Mouse (Mus musculus): ENCODE results near the gene C1rl. TPM values are rescaled to one million over a fixed set of nuclear protein-coding genes. Genes with fewer than 3 reads are reported as not detected.

Gene C1rl
- polyA plus RNA-seq, 1 experiment from 2014 or later, result 0.42 TPM

GRCm38 (mm10) chr6:124451995-124452394 lies 40.9 kb upstream of the C1rl start:
- H3K36me3 ChIP-seq (ENCODE audit: control insufficient read depth, insufficient read depth), result no peaks in the 10 kb centered on the region
- H3K27ac ChIP-seq (ENCODE audit: low read length), result no peak overlapping the region
- no peaks in the 10 kb centered on the region for H3K27me3 ChIP-seq (ENCODE audit: control insufficient read depth, insufficient read depth, low read length)
- H3K4me1 ChIP-seq (ENCODE audit: control insufficient read depth, insufficient read depth, low read length), result no peaks in the 10 kb centered on the region
- no peak for ATAC-seq (replicated peaks; ENCODE audit: extremely low read depth, insufficient read depth, low FRiP score)
- H3K9ac ChIP-seq (ENCODE audit: low read length), result no peak overlapping the region
- H3K9me3 ChIP-seq (replicated peaks; ENCODE audit: control insufficient read depth, low read length), result no peaks in the 10 kb centered on the region
- 56% methylated on average over 3 of the region's 3 CpGs for WGBS
- H3K4me3 ChIP-seq (ENCODE audit: low read length), result no peak overlapping the region
- no peak overlapping the region for H3K4me2 ChIP-seq (ENCODE audit: low read depth, low read length)

GRCm38 (mm10) chr6:124453756-124454155 lies 39.2 kb upstream of the C1rl start:
- 53% methylated on average over 4 of the region's 4 CpGs for WGBS
- Histone ChIP-seq H3K27ac (ENCODE audit: low read length) (no peak overlapping the region), H3K9me3 (replicated peaks; ENCODE audit: control insufficient read depth, low read length) (no peaks in the 10 kb centered on the region), H3K4me1 (ENCODE audit: control insufficient read depth, insufficient read depth, low read length) (no peaks in the 10 kb centered on the region), H3K27me3 (ENCODE audit: control insufficient read depth, insufficient read depth, low read length) (no peaks in the 10 kb centered on the region), H3K36me3 (ENCODE audit: control insufficient read depth, insufficient read depth) (no peaks in the 10 kb centered on the region), H3K4me2 (ENCODE audit: low read depth, low read length) (no peak overlapping the region), H3K4me3 (ENCODE audit: low read length) (no peak overlapping the region), H3K9ac (ENCODE audit: low read length) (no peak overlapping the region)
- no peak for ATAC-seq (replicated peaks; ENCODE audit: extremely low read depth, insufficient read depth, low FRiP score)

DNA sequence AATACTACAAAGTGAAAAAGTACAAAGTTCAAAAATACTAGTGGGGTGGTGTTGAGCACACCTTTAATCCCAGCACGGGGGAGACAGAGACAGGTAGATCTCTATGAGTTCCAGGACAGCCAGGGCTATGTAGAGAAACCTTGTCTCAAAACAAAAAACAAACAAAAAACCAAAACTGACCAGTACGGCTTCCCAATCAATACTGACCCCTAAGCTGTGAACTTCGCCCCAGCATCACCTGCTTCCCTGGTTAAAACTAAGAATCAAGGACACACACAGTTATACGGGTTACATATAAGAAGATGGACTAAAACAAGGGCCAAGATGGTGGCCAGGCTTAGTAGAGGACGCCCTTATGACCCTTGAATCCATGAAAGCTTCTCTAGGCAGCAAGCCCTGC lies 36.7 kb upstream of the C1rl start:
- Histone ChIP-seq H3K9ac (ENCODE audit: low read length) (no peak overlapping the region), H3K4me3 (ENCODE audit: low read length) (no peak overlapping the region), H3K27me3 (ENCODE audit: control insufficient read depth, insufficient read depth, low read length) (no peaks in the 10 kb centered on the region), H3K4me1 (ENCODE audit: control insufficient read depth, insufficient read depth, low read length) (no peaks in the 10 kb centered on the region), H3K36me3 (ENCODE audit: control insufficient read depth, insufficient read depth) (no peaks in the 10 kb centered on the region), H3K27ac (ENCODE audit: low read length) (no peak overlapping the region), H3K4me2 (ENCODE audit: low read depth, low read length) (no peak overlapping the region), H3K9me3 (replicated peaks; ENCODE audit: control insufficient read depth, low read length) (no peaks in the 10 kb centered on the region)
- no peak for ATAC-seq (replicated peaks; ENCODE audit: extremely low read depth, insufficient read depth, low FRiP score)
- 91% methylated on average over 5 of the region's 5 CpGs for WGBS

GRCm38 (mm10) chr6:124457827-124458226 lies 35.1 kb upstream of the C1rl start:
- 87% methylated on average over 5 of the region's 5 CpGs for WGBS
- ATAC-seq (replicated peaks; ENCODE audit: extremely low read depth, insufficient read depth, low FRiP score), result no peak

DNA sequence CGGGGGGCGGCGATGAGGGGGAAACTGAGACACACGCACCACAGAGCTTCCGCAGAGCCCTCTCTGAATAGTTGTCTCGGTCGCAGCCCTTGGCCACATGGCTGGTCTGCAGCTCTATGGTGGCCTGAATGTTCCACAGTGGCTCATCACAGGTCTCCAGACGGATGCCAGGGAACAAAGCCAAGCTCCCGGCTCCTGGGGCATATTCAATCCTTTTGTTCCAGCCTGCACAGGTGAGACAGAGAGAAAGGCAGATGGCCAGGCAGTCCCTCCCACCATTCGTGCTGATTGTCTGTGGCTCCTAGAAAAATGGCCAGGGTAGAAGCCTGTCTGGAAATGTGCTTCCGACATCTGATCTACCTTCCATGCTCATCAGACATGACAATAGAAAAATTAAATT lies 34.4 kb upstream of the C1rl start:
- no peak overlapping the region for H3K9ac ChIP-seq (ENCODE audit: low read length)
- no peaks in the 10 kb centered on the region for H3K36me3 ChIP-seq (ENCODE audit: control insufficient read depth, insufficient read depth)
- no peaks in the 10 kb centered on the region for H3K9me3 ChIP-seq (replicated peaks; ENCODE audit: control insufficient read depth, low read length)
- WGBS, result 72% methylated on average over 11 of the region's 11 CpGs
- H3K4me2 ChIP-seq (ENCODE audit: low read depth, low read length), result no peak overlapping the region
- peaks cover 2% of the 10 kb centered on the region; the same call in 1 of the 2 replicates for H3K27me3 ChIP-seq (ENCODE audit: control insufficient read depth, insufficient read depth, low read length)
- no peak overlapping the region for H3K27ac ChIP-seq (ENCODE audit: low read length)
- H3K4me3 ChIP-seq (ENCODE audit: low read length), result no peak overlapping the region
- ATAC-seq (replicated peaks; ENCODE audit: extremely low read depth, insufficient read depth, low FRiP score), result no peak
- no peaks in the 10 kb centered on the region for H3K4me1 ChIP-seq (ENCODE audit: control insufficient read depth, insufficient read depth, low read length)

More at GRCm38 (mm10) chr6:124457827-124458226, 35.1 kb upstream of the C1rl start:
- Histone ChIP-seq H3K4me3 (ENCODE audit: low read length) (no peak overlapping the region), H3K4me1 (ENCODE audit: control insufficient read depth, insufficient read depth, low read length) (no peaks in the 10 kb centered on the region), H3K36me3 (ENCODE audit: control insufficient read depth, insufficient read depth) (no peaks in the 10 kb centered on the region), H3K9me3 (replicated peaks; ENCODE audit: control insufficient read depth, low read length) (no peaks in the 10 kb centered on the region), H3K9ac (ENCODE audit: low read length) (no peak overlapping the region), H3K4me2 (ENCODE audit: low read depth, low read length) (no peak overlapping the region), H3K27me3 (ENCODE audit: control insufficient read depth, insufficient read depth, low read length) (no peaks in the 10 kb centered on the region; the same call in 1 of the 2 replicates), H3K27ac (ENCODE audit: low read length) (no peak overlapping the region)

GRCm38 (mm10) chr6:124459388-124459787 lies 33.5 kb upstream of the C1rl start:
- no peaks in the 10 kb centered on the region for H3K36me3 ChIP-seq (ENCODE audit: control insufficient read depth, insufficient read depth)
- 63% methylated on average over 4 of the region's 4 CpGs for WGBS
- ATAC-seq (replicated peaks; ENCODE audit: extremely low read depth, insufficient read depth, low FRiP score), result no peak
- 0 out of 2 replicates have a peak, but pooled peaks cover 2% of the 10 kb centered on the region for H3K4me1 ChIP-seq (ENCODE audit: control insufficient read depth, insufficient read depth, low read length)
- peaks cover 6% of the 10 kb centered on the region for H3K27me3 ChIP-seq (ENCODE audit: control insufficient read depth, insufficient read depth, low read length)
- H3K4me2 ChIP-seq (ENCODE audit: low read depth, low read length), result no peak overlapping the region
- H3K4me3 ChIP-seq (ENCODE audit: low read length), result no peak overlapping the region
- no peaks in the 10 kb centered on the region for H3K9me3 ChIP-seq (replicated peaks; ENCODE audit: control insufficient read depth, low read length)
- H3K27ac ChIP-seq (ENCODE audit: low read length), result no peak overlapping the region
- H3K9ac ChIP-seq (ENCODE audit: low read length), result no peak overlapping the region

- 25% methylated on average over 8 of the region's 8 CpGs for WGBS
- H3K9me3 ChIP-seq (replicated peaks; ENCODE audit: control insufficient read depth, low read length), result no peaks in the 10 kb centered on the region
- H3K4me3 ChIP-seq (ENCODE audit: low read length), result no peak overlapping the region
Observed at GRCm38 (mm10) chr6:124463881-124464291, 29.0 kb upstream of the C1rl start.

GRCm38 (mm10) chr6:124464305-124465271 lies 28.3 kb upstream of the C1rl start, which contains the start of gene Clstn3:
TSS of gene Clstn3 (minus strand) at chr6:124464794.
- Histone ChIP-seq H3K4me2 (ENCODE audit: low read depth, low read length) (peak within 1 kb of the TSS; percentile 90), H3K9me3 (replicated peaks; ENCODE audit: control insufficient read depth, low read length) (no peaks in the 10 kb centered on the region), H3K27me3 (ENCODE audit: control insufficient read depth, insufficient read depth, low read length) (peaks cover 6% of the 10 kb centered on the region), H3K9ac (ENCODE audit: low read length) (peak within 1 kb of the TSS; percentile 55), H3K4me3 (ENCODE audit: low read length) (peak within 1 kb of the TSS; percentile 53), H3K36me3 (ENCODE audit: control insufficient read depth, insufficient read depth) (no peaks in the 10 kb centered on the region), H3K27ac (ENCODE audit: low read length) (no peak within 1 kb of the TSS), H3K4me1 (ENCODE audit: control insufficient read depth, insufficient read depth, low read length) (peaks cover 9% of the 10 kb centered on the region)
- WGBS, result 6% methylated on average over 27 of the region's 27 CpGs
- peak; percentile 81 for ATAC-seq (replicated peaks; ENCODE audit: extremely low read depth, insufficient read depth, low FRiP score)

More at GRCm38 (mm10) chr6:124463881-124464291, 29.0 kb upstream of the C1rl start:
- peaks cover 9% of the 10 kb centered on the region for H3K4me1 ChIP-seq (ENCODE audit: control insufficient read depth, insufficient read depth, low read length)
- H3K36me3 ChIP-seq (ENCODE audit: control insufficient read depth, insufficient read depth), result no peaks in the 10 kb centered on the region
- H3K27ac ChIP-seq (ENCODE audit: low read length), result no peak overlapping the region
- no peak overlapping the region; the same call in 1 of the 2 replicates for H3K4me2 ChIP-seq (ENCODE audit: low read depth, low read length)
- peaks cover 6% of the 10 kb centered on the region for H3K27me3 ChIP-seq (ENCODE audit: control insufficient read depth, insufficient read depth, low read length)
- H3K9ac ChIP-seq (ENCODE audit: low read length), result no peak overlapping the region
- ATAC-seq (replicated peaks; ENCODE audit: extremely low read depth, insufficient read depth, low FRiP score), result no peak

- no peaks in the 10 kb centered on the region for H3K36me3 ChIP-seq (ENCODE audit: control insufficient read depth, insufficient read depth)
- 43% methylated on average over 6 of the region's 6 CpGs for WGBS
- no peaks in the 10 kb centered on the region for H3K9me3 ChIP-seq (replicated peaks; ENCODE audit: control insufficient read depth, low read length)
- ATAC-seq (replicated peaks; ENCODE audit: extremely low read depth, insufficient read depth, low FRiP score), result no peak
- peaks cover 9% of the 10 kb centered on the region for H3K4me1 ChIP-seq (ENCODE audit: control insufficient read depth, insufficient read depth, low read length)
- peak overlapping the region; percentile 53 for H3K4me3 ChIP-seq (ENCODE audit: low read length)
- H3K27me3 ChIP-seq (ENCODE audit: control insufficient read depth, insufficient read depth, low read length), result peaks cover 6% of the 10 kb centered on the region
- peak overlapping the region; percentile 90 for H3K4me2 ChIP-seq (ENCODE audit: low read depth, low read length)
- H3K27ac ChIP-seq (ENCODE audit: low read length), result no peak overlapping the region
- H3K9ac ChIP-seq (ENCODE audit: low read length), result no peak overlapping the region; the same call in 1 of the 2 replicates
Observed at GRCm38 (mm10) chr6:124465299-124465698, 27.6 kb upstream of the C1rl start.
